In genomic region chr3:115711924-115712807, GRCm38 (mm10) we compare ENCODE assay signal across 9 mouse cellular contexts. TPM values are rescaled to one million over a fixed set of nuclear protein-coding genes. Genes with fewer than 3 reads are reported as not detected.
DNase-seq lines count a peak whose midpoint lies in the region; ATAC-seq and TF ChIP-seq lines count a peak whose summit lies in the region.
"Had no signal": no experiment of that assay in that cellular context is flagged by ENCODE, and none has a peak within 500 bp of the region (broad histone marks: within the 10 kb centered on the region; RNA-seq: fewer than 3 reads in every experiment).

No protein-coding gene starts in this region.

- peak overlapping the region; percentile 68; the same call in 1 of the 2 replicates for H3K4me3 ChIP-seq in hindbrain, embryonic 10.5 days
- H3K4me3 ChIP-seq in hindbrain, embryonic 11.5 days (ENCODE audit: low read depth, low read length): no peak overlapping the region; the same call in 1 of the 2 replicates
- H3K4me3 ChIP-seq in bone marrow, adult 2 months (replicated peaks; ENCODE audit: control insufficient read depth, low read depth, low read length): peak overlapping the region; percentile 2
- H3K4me3 ChIP-seq in heart, postnatal 0 days (ENCODE audit: low read depth, low read length): peak overlapping the region; percentile 80
- 0 out of 2 replicates have a peak overlapping the region, but pooled peaks have one; percentile 53 for H3K4me3 ChIP-seq in midbrain, embryonic 12.5 days

- DNase-seq in hindbrain, embryonic 10.5 days (ENCODE audit: low spot score): no peak
- DNase-seq in hindbrain, embryonic 11.5 days (ENCODE audit: low spot score): no peak
- no peak for DNase-seq in heart, postnatal 0 days (ENCODE audit: low spot score)
- no peak for DNase-seq in frontal cortex, postnatal 14 days (ENCODE audit: low spot score in 2 of 2)
- DNase-seq in layer of hippocampus, adult 9-11 months: no peak
- no peak for DNase-seq in spleen, postnatal 10 days (ENCODE audit: low spot score in 2 of 2)

- H3K27me3 ChIP-seq in hindbrain, embryonic 10.5 days (ENCODE audit: insufficient read depth, poor library complexity, severe bottlenecking): peaks cover 12% of the 10 kb centered on the region
- H3K27me3 ChIP-seq in hindbrain, embryonic 11.5 days (ENCODE audit: control insufficient read depth, insufficient read depth, low read length): 0 out of 2 replicates have a peak, but pooled peaks cover 2% of the 10 kb centered on the region
- no peaks in the 10 kb centered on the region for H3K27me3 ChIP-seq in heart, postnatal 0 days (ENCODE audit: control insufficient read depth, insufficient read depth, low read length)
- peaks cover 8% of the 10 kb centered on the region for H3K27me3 ChIP-seq in midbrain, embryonic 12.5 days

- WGBS in hindbrain, embryonic 10.5 days: 89% methylated on average over 27 of the region's 27 CpGs
- WGBS in hindbrain, embryonic 11.5 days: 90% methylated on average over 27 of the region's 27 CpGs
- WGBS in bone marrow, adult 2 months: 82% methylated on average over 27 of the region's 27 CpGs
- 59% methylated on average over 27 of the region's 27 CpGs for WGBS in heart, postnatal 0 days
- WGBS in midbrain, embryonic 12.5 days: 93% methylated on average over 27 of the region's 27 CpGs

- H3K9me3 ChIP-seq in hindbrain, embryonic 10.5 days: no peaks in the 10 kb centered on the region
- H3K9me3 ChIP-seq in hindbrain, embryonic 11.5 days (ENCODE audit: control insufficient read depth, low read length): no peaks in the 10 kb centered on the region
- H3K9me3 ChIP-seq in heart, postnatal 0 days (replicated peaks; ENCODE audit: control insufficient read depth, low read length): no peaks in the 10 kb centered on the region
- H3K9me3 ChIP-seq in midbrain, embryonic 12.5 days: no peaks in the 10 kb centered on the region
- H3K9me3 ChIP-seq: G1E had no signal

- peak overlapping the region; percentile 9; the same call in 1 of the 2 replicates for H3K27ac ChIP-seq in hindbrain, embryonic 10.5 days
- H3K27ac ChIP-seq in hindbrain, embryonic 11.5 days (ENCODE audit: low read depth, low read length): no peak overlapping the region
- no peak overlapping the region for H3K27ac ChIP-seq in bone marrow, adult 2 months (ENCODE audit: control insufficient read depth, insufficient read depth, low read depth, low read length, poor library complexity)
- H3K27ac ChIP-seq in heart, postnatal 0 days (ENCODE audit: low read depth): peak overlapping the region; percentile 97
- no peak overlapping the region for H3K27ac ChIP-seq in midbrain, embryonic 12.5 days (replicated peaks)

- no peak for ATAC-seq in hindbrain, embryonic 11.5 days (ENCODE audit: low FRiP score)
- no peak for ATAC-seq in heart, postnatal 0 days (ENCODE audit: insufficient read depth, low read depth)
- ATAC-seq in midbrain, embryonic 12.5 days (ENCODE audit: low FRiP score, low read depth): no peak

- TF ChIP-seq POLR2A in bone marrow, adult 2 months (IDR thresholded peaks at IDR 0.05; ENCODE audit: borderline replicate concordance, control insufficient read depth, low read depth, low read length): no peak

- TF ChIP-seq CTCF in bone marrow, adult 2 months (IDR thresholded peaks at IDR 0.05; ENCODE audit: control insufficient read depth, insufficient read depth, low read length): no peak
- no peak; the same call in 1 of the 2 replicates for TF ChIP-seq CTCF in heart, postnatal 0 days (IDR thresholded peaks at IDR 0.05; ENCODE audit: low read depth)

- peaks cover 27% of the 10 kb centered on the region; the same call in 1 of the 2 replicates for H3K4me1 ChIP-seq in hindbrain, embryonic 10.5 days (replicated peaks)
- 0 out of 2 replicates have a peak, but pooled peaks cover 2% of the 10 kb centered on the region for H3K4me1 ChIP-seq in hindbrain, embryonic 11.5 days (replicated peaks; ENCODE audit: control insufficient read depth, insufficient read depth, low read length)
- no peaks in the 10 kb centered on the region; the same call in 1 of the 2 replicates for H3K4me1 ChIP-seq in bone marrow, adult 2 months (ENCODE audit: control insufficient read depth, insufficient read depth, low read length)
- H3K4me1 ChIP-seq in heart, postnatal 0 days (ENCODE audit: control insufficient read depth, insufficient read depth): peaks cover 30% of the 10 kb centered on the region; the same call in 1 of the 2 replicates
- peaks cover 22% of the 10 kb centered on the region for H3K4me1 ChIP-seq in midbrain, embryonic 12.5 days

- H3K36me3 ChIP-seq in hindbrain, embryonic 10.5 days: peaks cover 13% of the 10 kb centered on the region
- no peaks in the 10 kb centered on the region for H3K36me3 ChIP-seq in hindbrain, embryonic 11.5 days (ENCODE audit: control insufficient read depth, insufficient read depth, low read length)
- peaks cover 29% of the 10 kb centered on the region for H3K36me3 ChIP-seq in heart, postnatal 0 days (replicated peaks; ENCODE audit: control insufficient read depth, insufficient read depth, low read length)
- H3K36me3 ChIP-seq in midbrain, embryonic 12.5 days: no peaks in the 10 kb centered on the region

- no peak for TF ChIP-seq EP300 in heart, postnatal 0 days (IDR thresholded peaks at IDR 0.05; ENCODE audit: low read depth)

- no peak overlapping the region; the same call in 1 of the 2 replicates for H3K4me2 ChIP-seq in hindbrain, embryonic 11.5 days (replicated peaks; ENCODE audit: low read depth, low read length)
- H3K4me2 ChIP-seq in heart, postnatal 0 days (ENCODE audit: low read depth, low read length): peak overlapping the region; percentile 73
- H3K4me2 ChIP-seq in midbrain, embryonic 12.5 days (replicated peaks): peak overlapping the region; percentile 67

- H3K9ac ChIP-seq in hindbrain, embryonic 11.5 days (ENCODE audit: low read depth, low read length): no peak overlapping the region
- peak overlapping the region; percentile 50 for H3K9ac ChIP-seq in heart, postnatal 0 days (replicated peaks; ENCODE audit: low read depth, low read length)
- no peak overlapping the region for H3K9ac ChIP-seq in midbrain, embryonic 12.5 days (replicated peaks)

RNA-seq across cellular contexts. Expression of gene S1pr1, which starts 2.7 kb away (rescaled TPM):
- 12.1 and 12.8 TPM in 2 replicates for polyA plus RNA-seq in hindbrain, embryonic 10.5 days (2016; fragmentation: Nextera tagmentation; extraction: Ambion mirVana)
- polyA plus RNA-seq in hindbrain, embryonic 11.5 days (2014; fragmentation: Nextera tagmentation; extraction: Ambion mirVana): 13.8 and 14.1 TPM in 2 replicates
- polyA plus RNA-seq in bone marrow, adult 2 months (2011; ENCODE audit: insufficient read depth, insufficient read length, low replicate concordance, missing spikeins): 3.9 and 6.1 TPM in 2 replicates
- 160 and 192 TPM in 2 replicates for total RNA-seq in heart, postnatal 0 days (2014; rRNA removed; ENCODE audit: low replicate concordance)
- polyA plus RNA-seq in heart, postnatal 0 days (2015; fragmentation: Nextera tagmentation; extraction: Ambion mirVana): 66.1 and 74.6 TPM in 2 replicates
- polyA plus RNA-seq in midbrain, embryonic 12.5 days (2016; fragmentation: Nextera tagmentation; extraction: Ambion mirVana): 20.8 and 21.2 TPM in 2 replicates

Comparison
In these comparisons a context has a peak if more than half of its experiments do, and no peak if none do; other contexts are left out.
1. H3K27ac ChIP-seq: peak in hindbrain, embryonic 10.5 days (single experiment) and heart, postnatal 0 days (single experiment); none in hindbrain, embryonic 11.5 days (single experiment), bone marrow, adult 2 months (single experiment) and midbrain, embryonic 12.5 days (single experiment).